Mouse (Mus musculus): ENCODE results near the gene Hivep2.

Gene Hivep2

GRCm38 (mm10) chr10:14082275-14082674 is 116.4 kb downstream of the Hivep2 start:
- no peak for DNase-seq (ENCODE audit: low spot score)

DNA sequence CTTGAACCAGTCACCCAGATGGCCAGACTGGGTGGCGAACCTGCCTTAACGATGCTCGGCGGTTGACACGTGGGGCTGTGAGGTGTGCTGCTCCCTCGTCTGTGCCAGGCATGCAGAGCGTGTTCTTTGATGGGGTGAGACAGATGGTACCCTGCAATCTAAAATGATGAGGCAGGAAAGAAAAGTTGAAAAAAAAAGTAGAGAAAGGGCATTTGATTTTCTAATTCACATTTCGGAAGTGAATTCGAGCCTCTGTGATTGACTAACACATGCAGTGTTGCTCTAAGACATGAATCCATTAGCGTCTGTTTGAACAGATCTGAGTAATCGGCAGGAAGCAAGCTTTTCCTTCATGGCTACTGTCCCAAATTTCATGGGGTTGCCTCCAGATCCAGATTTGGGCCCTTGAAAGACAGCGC is 119.4 kb downstream of the Hivep2 start:
- no peak for DNase-seq (ENCODE audit: low spot score)

DNA sequence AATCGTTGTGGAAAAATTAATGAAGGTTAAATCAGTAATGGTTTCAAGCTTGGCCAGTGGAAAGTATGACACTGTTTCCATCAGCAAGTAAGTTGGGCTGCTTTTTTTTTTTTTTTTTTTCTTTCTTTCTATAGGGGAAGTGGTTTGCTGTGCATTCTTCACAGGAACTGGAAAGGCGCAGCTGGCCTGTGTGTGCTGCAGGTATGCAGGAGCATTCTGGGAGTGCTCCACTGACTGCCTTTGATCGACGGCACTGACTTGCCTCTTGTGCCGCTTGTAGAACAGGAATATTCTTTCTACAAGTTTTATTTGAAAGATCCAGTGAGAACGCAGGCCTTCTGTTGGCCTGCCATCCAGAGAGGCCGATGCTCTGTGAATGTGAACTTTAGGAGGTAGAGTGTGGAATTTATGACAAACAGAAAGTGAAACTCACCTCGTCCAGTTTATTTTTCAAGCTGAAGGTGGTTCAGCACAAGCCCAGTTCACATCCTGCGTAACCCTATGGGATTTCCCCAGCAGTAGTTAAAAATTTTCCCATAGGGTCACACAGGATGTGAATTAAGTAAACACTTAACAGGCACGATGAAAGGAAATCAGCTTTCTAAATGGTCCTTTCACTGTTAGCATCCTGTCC is 120.1 kb downstream of the Hivep2 start:
- DNase-seq (ENCODE audit: low spot score) = no peak

GRCm38 (mm10) chr10:14087316-14087715 is 121.4 kb downstream of the Hivep2 start:
- no peak for DNase-seq (ENCODE audit: low spot score)

DNA sequence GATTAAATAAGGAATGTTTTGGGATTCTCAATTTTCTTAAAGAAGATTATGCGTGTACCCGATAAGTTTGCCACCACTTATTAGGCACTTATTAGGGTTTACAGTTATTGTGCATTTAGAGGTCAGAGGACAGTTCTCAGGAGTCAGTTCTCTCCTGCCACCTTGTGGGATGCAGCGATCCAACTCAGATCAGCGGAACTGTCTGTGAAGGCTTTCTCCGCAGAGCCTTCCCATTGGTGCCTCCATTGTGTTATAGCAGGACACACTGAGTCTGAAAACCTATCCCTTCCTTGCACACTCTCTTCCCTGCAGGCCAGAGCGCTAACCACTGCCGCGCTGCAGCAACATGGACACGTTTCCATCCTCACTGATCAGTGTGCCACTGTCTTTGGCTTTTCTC is 123.6 kb downstream of the Hivep2 start:
- DNase-seq (ENCODE audit: low spot score) = no peak

DNA sequence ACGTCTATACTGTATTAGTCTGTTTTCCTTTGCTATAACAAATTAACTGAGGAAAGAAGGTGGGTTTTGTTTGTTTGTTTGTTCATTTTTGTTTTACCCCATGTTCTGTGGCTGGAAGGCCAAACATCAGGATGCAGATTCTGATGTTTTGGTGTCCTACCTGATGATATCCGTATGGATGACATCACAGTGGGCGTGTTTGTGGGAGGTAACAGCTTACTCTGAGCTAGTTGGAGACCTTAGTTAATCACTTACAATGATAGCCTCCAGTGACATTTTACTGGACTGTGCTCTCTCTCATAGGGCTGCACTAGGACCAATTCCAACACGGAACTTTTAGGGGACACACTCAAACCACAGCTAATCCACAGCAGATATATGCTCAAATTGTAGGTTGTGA is 128.2 kb downstream of the Hivep2 start:
- no peak for DNase-seq (ENCODE audit: low spot score)

DNA sequence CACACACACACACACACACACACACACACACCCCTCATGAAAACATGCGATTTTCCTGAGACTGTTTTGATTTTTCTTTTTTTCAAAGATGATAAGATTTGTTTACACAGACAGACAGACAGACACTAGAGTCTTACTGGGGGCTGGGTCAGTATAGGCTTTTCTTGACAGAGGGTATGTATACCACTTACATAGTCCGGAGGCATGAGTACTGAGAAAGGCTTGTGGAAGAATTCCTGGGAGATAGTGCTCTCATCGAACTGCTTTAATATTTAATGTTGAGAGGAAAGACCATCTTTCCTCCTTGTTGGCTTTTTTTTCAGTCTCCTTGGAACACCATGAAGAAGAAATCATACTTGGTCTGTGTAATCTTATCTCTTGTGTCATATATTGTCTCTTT is 130.2 kb downstream of the Hivep2 start:
- DNase-seq (ENCODE audit: low spot score) = no peak

GRCm38 (mm10) chr10:14099182-14099581 is 133.3 kb downstream of the Hivep2 start:
- DNase-seq (ENCODE audit: low spot score) = no peak

GRCm38 (mm10) chr10:14100041-14100440 is 134.2 kb downstream of the Hivep2 start:
- no peak for DNase-seq (ENCODE audit: low spot score)

- no peak for DNase-seq (ENCODE audit: low spot score)
These were observed 135.0 kb downstream of the Hivep2 start for GRCm38 (mm10) chr10:14100847-14101246.

GRCm38 (mm10) chr10:14101966-14102365 is 136.1 kb downstream of the Hivep2 start:
- DNase-seq (ENCODE audit: low spot score) = no peak

- DNase-seq (ENCODE audit: low spot score) = no peak
These were observed 142.3 kb downstream of the Hivep2 start for GRCm38 (mm10) chr10:14107980-14108671.

DNA sequence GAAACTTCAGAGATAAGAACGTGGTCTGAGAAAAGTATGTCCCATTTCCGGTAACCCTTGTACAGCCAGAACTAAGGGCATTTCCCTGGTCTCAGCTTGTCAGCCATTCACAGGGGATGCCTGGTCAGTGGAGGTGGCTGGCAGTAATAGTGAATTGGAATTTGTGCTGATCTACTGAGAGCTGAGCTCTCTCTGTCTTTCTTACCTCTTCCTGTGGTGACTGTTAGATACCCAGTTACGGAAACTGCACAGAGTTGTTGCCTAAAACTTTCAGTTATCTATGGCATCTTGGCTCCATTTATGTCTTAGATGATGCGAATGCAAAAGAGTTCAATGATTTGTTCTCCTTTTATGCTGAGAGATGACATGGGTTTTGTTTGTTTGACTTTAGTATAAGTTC is 150.0 kb downstream of the Hivep2 start:
- DNase-seq (ENCODE audit: low spot score) = no peak

GRCm38 (mm10) chr10:14116978-14117377 is 151.1 kb downstream of the Hivep2 start:
- DNase-seq (ENCODE audit: low spot score) = no peak

DNA sequence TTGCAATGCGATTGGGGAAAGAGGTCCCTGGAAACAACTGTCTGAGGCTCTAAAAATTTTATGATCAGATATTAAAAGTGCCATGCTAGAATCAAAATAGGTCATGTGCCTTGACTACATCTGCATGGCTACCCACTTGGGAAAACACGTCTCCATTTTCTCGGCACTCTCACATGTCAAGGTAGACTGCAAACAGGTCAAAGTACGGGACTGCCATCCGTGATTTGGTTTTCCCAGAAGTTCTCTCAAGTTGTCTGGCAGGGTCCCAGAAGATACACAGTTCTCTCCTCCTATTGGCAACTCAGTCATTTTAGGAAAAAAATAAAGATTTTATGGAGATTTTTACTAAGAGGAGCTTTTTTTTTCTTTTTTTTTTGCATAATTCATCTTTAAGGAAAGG is 153.3 kb downstream of the Hivep2 start:
- DNase-seq (ENCODE audit: low spot score) = no peak

DNA sequence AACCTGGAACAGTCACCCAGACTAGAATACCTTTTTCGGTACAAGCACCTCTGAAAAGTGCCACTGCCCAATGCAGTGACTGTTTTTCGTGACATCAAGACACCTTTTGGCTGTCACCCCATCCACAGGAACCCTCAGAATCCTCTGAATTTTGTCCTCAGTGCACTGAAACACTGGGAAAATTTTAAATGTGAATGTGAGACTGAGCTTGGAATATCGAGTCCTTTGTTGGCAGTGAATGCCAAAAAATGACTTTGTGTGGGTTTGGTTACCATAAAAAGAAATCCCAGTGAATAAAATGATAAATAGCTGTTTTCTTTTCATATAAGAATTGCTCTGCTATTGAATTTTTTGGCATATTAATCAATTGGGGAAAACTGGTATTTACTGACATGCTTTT is 154.6 kb downstream of the Hivep2 start:
- DNase-seq (ENCODE audit: low spot score) = no peak

GRCm38 (mm10) chr10:14127826-14128225 is 162.0 kb downstream of the Hivep2 start:
- no peak for DNase-seq (ENCODE audit: low spot score)

DNA sequence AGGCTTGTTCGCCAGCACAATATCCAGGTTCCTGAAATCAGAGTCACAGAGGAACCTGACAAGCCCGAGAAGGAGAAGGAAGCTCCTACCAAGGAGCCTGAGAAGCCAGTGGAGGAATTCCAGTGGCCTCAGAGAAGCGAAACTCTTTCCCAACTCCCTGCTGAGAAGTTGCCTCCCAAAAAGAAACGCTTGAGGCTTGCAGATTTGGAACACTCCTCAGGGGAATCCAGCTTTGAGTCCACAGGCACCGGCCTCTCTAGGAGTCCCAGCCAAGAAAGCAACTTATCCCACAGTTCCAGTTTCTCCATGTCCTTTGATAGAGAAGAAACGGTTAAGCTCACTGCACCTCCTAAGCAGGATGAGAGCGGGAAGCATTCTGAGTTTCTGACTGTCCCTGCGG is 164.4 kb downstream of the Hivep2 start:
- no peak for DNase-seq (ENCODE audit: low spot score)

DNA sequence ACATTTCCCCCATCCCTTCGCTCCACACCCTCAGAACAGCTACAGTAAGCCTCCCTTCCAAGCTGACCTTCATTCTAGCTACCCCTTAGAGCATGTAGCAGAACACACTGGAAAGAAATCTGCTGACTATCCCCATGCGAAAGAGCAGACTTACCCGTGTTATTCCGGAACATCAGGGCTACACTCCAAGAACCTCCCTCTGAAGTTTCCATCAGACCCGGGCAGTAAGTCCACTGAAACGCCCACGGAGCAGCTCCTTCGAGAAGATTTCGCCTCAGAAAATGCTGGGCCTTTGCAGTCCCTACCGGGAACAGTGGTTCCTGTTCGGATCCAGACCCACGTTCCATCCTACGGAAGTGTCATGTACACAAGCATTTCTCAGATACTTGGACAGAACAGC is 165.4 kb downstream of the Hivep2 start:
- DNase-seq (ENCODE audit: low spot score) = no peak

DNA sequence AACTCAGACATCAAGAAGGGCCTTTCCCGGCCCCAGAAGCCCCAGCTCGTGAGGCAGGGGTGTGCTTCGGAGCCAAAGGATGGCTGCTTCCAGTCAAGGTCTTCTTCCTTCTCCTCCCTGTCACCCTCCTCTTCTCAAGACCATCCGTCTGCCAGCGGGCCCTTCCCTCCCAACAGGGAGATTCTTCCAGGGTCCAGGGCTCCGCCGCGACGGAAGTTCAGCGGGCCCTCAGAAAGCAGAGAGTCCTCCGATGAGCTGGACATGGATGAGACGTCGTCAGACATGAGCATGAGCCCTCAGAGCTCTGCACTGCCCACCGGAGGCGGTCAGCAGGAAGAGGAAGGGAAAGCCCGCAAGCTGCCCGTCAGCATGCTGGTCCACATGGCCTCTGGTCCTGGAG is 166.2 kb downstream of the Hivep2 start:
- no peak for DNase-seq (ENCODE audit: low spot score)

- no peak for DNase-seq (ENCODE audit: low spot score)
These were observed 167.1 kb downstream of the Hivep2 start for GRCm38 (mm10) chr10:14132937-14133336.

DNA sequence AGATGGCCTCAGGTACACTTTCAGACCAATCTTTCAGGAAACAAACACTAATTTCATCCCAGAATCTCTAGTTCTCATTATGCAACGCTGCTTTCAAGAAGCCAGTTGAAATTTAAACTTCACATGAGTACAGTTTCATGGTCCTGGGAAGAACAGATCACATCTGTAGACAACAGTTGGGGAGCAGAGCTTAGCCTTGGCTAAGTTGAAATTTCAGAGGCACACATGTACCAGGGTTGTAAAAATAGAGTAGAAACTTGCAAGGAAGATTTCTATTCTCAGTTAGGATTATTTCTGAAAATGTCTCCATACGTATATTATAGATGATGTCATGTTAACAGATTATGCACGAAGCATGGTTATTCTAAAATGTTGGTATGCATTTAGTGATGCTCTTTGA is 172.8 kb downstream of the Hivep2 start:
- DNase-seq (ENCODE audit: low spot score) = no peak

DNA sequence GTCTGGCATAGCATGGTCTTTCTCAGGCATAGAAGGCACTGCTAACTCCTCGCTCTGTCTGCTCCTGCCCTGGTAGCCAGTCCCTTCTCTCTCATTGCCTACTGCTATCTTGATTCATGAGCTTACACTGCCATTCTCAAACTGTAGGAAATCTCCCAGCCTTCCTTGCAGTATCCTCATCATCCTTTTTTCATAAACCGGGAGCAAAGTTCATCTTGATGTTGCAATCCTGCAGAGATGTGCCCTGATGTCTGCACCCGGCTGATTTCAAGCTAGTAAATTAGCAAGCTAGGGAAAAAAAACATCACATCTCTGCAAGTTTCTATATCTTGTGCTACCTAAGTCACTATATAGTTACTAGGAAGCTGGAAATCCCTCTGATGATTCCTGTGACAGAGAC is 179.0 kb downstream of the Hivep2 start:
- DNase-seq (ENCODE audit: low spot score) = no peak

DNA sequence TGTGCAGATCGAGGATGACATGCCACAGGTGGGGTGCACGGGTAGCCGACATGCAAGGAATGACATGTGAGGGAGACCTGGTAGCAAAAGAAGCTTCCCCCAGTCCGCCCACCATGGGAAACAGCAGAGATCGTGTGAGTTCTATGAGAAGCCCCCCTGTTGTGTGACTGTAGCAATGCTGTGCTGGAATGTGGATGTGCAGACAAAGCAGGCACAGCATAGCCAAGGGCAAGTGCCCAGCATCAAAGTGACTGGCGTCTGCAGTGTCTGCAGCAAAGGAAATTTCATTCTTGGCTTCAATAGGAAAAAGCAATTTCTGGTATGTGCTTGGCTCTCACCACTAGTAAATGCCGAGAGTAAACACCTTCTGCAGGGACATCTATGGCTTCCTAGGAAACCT is 199.0 kb downstream of the Hivep2 start:
- DNase-seq (ENCODE audit: low spot score) = no peak

Data from ovary, postnatal 10 days (tissue).